ENCODE assay signal across 10 mouse cellular contexts in the genomic region with DNA sequence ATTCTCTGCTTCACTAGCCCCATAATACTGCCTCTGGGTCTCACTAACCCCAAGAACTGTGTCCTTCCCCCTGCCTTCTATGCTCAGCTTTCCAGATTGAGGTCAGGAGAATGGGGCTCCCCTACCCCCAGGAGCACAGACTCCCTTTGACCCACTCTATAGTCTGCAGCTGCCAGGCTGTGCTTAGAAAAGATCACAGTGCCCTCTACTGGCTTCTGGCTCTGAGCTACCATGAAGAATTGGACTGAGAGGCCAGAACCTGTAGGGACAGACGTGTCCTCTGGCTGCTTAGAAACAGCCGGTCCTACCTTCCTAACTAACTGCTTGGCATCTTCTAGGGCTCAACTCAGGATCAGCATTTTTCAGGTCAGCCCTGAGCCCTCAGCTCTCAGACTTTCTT. TPM values are rescaled to one million over a fixed set of nuclear protein-coding genes. Genes with fewer than 3 reads are reported as not detected.
DNase-seq lines count a peak whose midpoint lies in the region; ATAC-seq and TF ChIP-seq lines count a peak whose summit lies in the region.
"Had no signal": no experiment of that assay in that cellular context is flagged by ENCODE, and none has a peak within 500 bp of the region (broad histone marks: within the 10 kb centered on the region; RNA-seq: fewer than 3 reads in every experiment).

No protein-coding gene starts in this region.

- intact Hi-C loops in heart, adult 2 months (cut with DNase I), result loop anchor here (1.0 kb wide), 1 partner anchor 162 kb away; no protein-coding TSS in a partner anchor

- TF ChIP-seq CTCF in heart, adult 2 months (IDR thresholded peaks at IDR 0.05), result peak; percentile 39; the same call in 1 of the 2 replicates
- peak; percentile 65 for TF ChIP-seq CTCF in stomach, postnatal 0 days (IDR thresholded peaks at IDR 0.05; ENCODE audit: low read depth)

- no peaks in the 10 kb centered on the region for H3K79me2 ChIP-seq in heart, adult 2 months (replicated peaks; ENCODE audit: control insufficient read depth, insufficient read depth, low read length)

- ATAC-seq in neural tube, embryonic 14.5 days (ENCODE audit: low read depth), result peak; percentile 73; the same call in 1 of the 2 replicates
- ATAC-seq in hindbrain, embryonic 16.5 days, result peak; percentile 76
- ATAC-seq in stomach, postnatal 0 days (ENCODE audit: low FRiP score, low TSS enrichment), result no peak

- H3K4me2 ChIP-seq in neural tube, embryonic 14.5 days (ENCODE audit: low read depth, low read length), result no peak overlapping the region
- no peak overlapping the region for H3K4me2 ChIP-seq in hindbrain, embryonic 16.5 days (ENCODE audit: low read length)
- H3K4me2 ChIP-seq in stomach, postnatal 0 days (replicated peaks; ENCODE audit: low read depth), result no peak overlapping the region

- no peaks in the 10 kb centered on the region for H3K36me3 ChIP-seq in heart, adult 2 months (ENCODE audit: control insufficient read depth, insufficient read depth, low read length)
- no peaks in the 10 kb centered on the region for H3K36me3 ChIP-seq in neural tube, embryonic 14.5 days (ENCODE audit: control insufficient read depth, insufficient read depth, low read length)
- no peaks in the 10 kb centered on the region for H3K36me3 ChIP-seq in hindbrain, embryonic 16.5 days (ENCODE audit: control insufficient read depth, insufficient read depth, low read length)
- H3K36me3 ChIP-seq in stomach, postnatal 0 days (ENCODE audit: control insufficient read depth, insufficient read depth, low read length), result no peaks in the 10 kb centered on the region

- no peak for DNase-seq in heart, adult 2 months
- no peak for DNase-seq in heart, adult 9 months (ENCODE audit: low spot score in 2 of 2)
- DNase-seq in neural tube, embryonic 10.5 days (ENCODE audit: extremely low spot score, low spot score), result no peak
- no peak for DNase-seq in stomach, postnatal 0 days (ENCODE audit: low spot score)
- DNase-seq in urinary bladder, postnatal 36 days (ENCODE audit: low spot score in 2 of 2), result no peak
- no peak for DNase-seq in ovary, postnatal 10 days (ENCODE audit: low spot score)

- no peak overlapping the region for H3K9ac ChIP-seq in heart, adult 2 months (ENCODE audit: low read depth, low read length)
- no peak overlapping the region for H3K9ac ChIP-seq in neural tube, embryonic 14.5 days (replicated peaks; ENCODE audit: low read depth, low read length)
- H3K9ac ChIP-seq in hindbrain, embryonic 16.5 days (ENCODE audit: low read depth, low read length), result no peak overlapping the region
- H3K9ac ChIP-seq in stomach, postnatal 0 days (ENCODE audit: low read length), result no peak overlapping the region

- H3K27me3 ChIP-seq in heart, adult 2 months (ENCODE audit: control insufficient read depth, insufficient read depth, low read length), result no peaks in the 10 kb centered on the region
- no peaks in the 10 kb centered on the region for H3K27me3 ChIP-seq in neural tube, embryonic 14.5 days (ENCODE audit: control insufficient read depth, insufficient read depth, low read length)
- H3K27me3 ChIP-seq in hindbrain, embryonic 16.5 days (replicated peaks; ENCODE audit: control insufficient read depth, insufficient read depth, low read length), result no peaks in the 10 kb centered on the region
- no peaks in the 10 kb centered on the region for H3K27me3 ChIP-seq in stomach, postnatal 0 days (ENCODE audit: control insufficient read depth, insufficient read depth, low read length)

- no peak for TF ChIP-seq POLR2A in heart, adult 2 months (IDR thresholded peaks at IDR 0.05; ENCODE audit: insufficient read depth, low read depth, low read length)

- H3K4me1 ChIP-seq in heart, adult 2 months (ENCODE audit: control insufficient read depth, insufficient read depth, low read length), result no peaks in the 10 kb centered on the region
- no peaks in the 10 kb centered on the region for H3K4me1 ChIP-seq in neural tube, embryonic 14.5 days (ENCODE audit: control insufficient read depth, insufficient read depth, low read length)
- no peaks in the 10 kb centered on the region for H3K4me1 ChIP-seq in hindbrain, embryonic 16.5 days (ENCODE audit: control insufficient read depth, insufficient read depth, low read depth, low read length)
- H3K4me1 ChIP-seq in stomach, postnatal 0 days (replicated peaks; ENCODE audit: control insufficient read depth, insufficient read depth), result no peaks in the 10 kb centered on the region

- no peak overlapping the region for H3K27ac ChIP-seq in heart, adult 2 months
- no peak overlapping the region for H3K27ac ChIP-seq in neural tube, embryonic 14.5 days (ENCODE audit: low read depth, low read length)
- H3K27ac ChIP-seq in hindbrain, embryonic 16.5 days (ENCODE audit: low read depth, low read length), result no peak overlapping the region
- no peak overlapping the region for H3K27ac ChIP-seq in stomach, postnatal 0 days (replicated peaks)

- TF ChIP-seq EP300 in heart, adult 2 months (IDR thresholded peaks at IDR 0.05; ENCODE audit: insufficient read depth, low read depth, low read length), result no peak
- TF ChIP-seq EP300 in stomach, postnatal 0 days (optimal IDR thresholded peaks at IDR 0.05), result no peak

- H3K9me3 ChIP-seq in neural tube, embryonic 14.5 days (ENCODE audit: control insufficient read depth, low read length), result no peaks in the 10 kb centered on the region
- no peaks in the 10 kb centered on the region for H3K9me3 ChIP-seq in hindbrain, embryonic 16.5 days (ENCODE audit: control insufficient read depth, low read length)
- H3K9me3 ChIP-seq in stomach, postnatal 0 days (ENCODE audit: control insufficient read depth, low read length), result no peaks in the 10 kb centered on the region

- WGBS in heart, adult 2 months, result 36% methylated on average over 2 of the region's 2 CpGs
- 43% methylated on average over 2 of the region's 2 CpGs for WGBS in neural tube, embryonic 14.5 days
- 31% methylated on average over 2 of the region's 2 CpGs for WGBS in hindbrain, embryonic 16.5 days
- 31% methylated on average over 2 of the region's 2 CpGs for WGBS in stomach, postnatal 0 days

- H3K4me3 ChIP-seq in heart, adult 2 months, result no peak overlapping the region
- H3K4me3 ChIP-seq in neural tube, embryonic 14.5 days (ENCODE audit: low read depth, low read length), result no peak overlapping the region
- no peak overlapping the region for H3K4me3 ChIP-seq in hindbrain, embryonic 16.5 days (ENCODE audit: low read length)
- no peak overlapping the region for H3K4me3 ChIP-seq in stomach, postnatal 0 days (ENCODE audit: low read depth, low read length)

RNA-seq across cellular contexts. Expression of a gene that starts 4.6 kb away (rescaled TPM):
- not detected for total RNA-seq in heart, adult 2 months (2021)
- not detected in 2 replicates for polyA plus RNA-seq in heart, adult 2 months (2012; rRNA removed)
- polyA plus RNA-seq in neural tube, embryonic 14.5 days (2014; fragmentation: Nextera tagmentation; extraction: Ambion mirVana), result 6.8 and 10.6 TPM in 2 replicates
- polyA plus RNA-seq in hindbrain, embryonic 16.5 days (2015; fragmentation: Nextera tagmentation; extraction: Ambion mirVana), result 5.6 and 6.0 TPM in 2 replicates
- not detected in 2 replicates for polyA plus RNA-seq in stomach, postnatal 0 days (2015; fragmentation: Nextera tagmentation; extraction: Ambion mirVana)
- total RNA-seq: granulocyte monocyte progenitor cell, adult 5-6 weeks had no signal
- polyA plus RNA-seq: spleen, adult 2 months had no signal

RNA-seq across cellular contexts. Expression of a gene that starts 49.6 kb away (rescaled TPM):
- 100 to 1,000 TPM; 419 to 533 TPM for total RNA-seq in heart, adult 2 months (2021)
- 505 and 541 TPM in 2 replicates for polyA plus RNA-seq in heart, adult 2 months (2012; rRNA removed)
- polyA plus RNA-seq in neural tube, embryonic 14.5 days (2014; fragmentation: Nextera tagmentation; extraction: Ambion mirVana), result 0.90 and 2.3 TPM in 2 replicates
- polyA plus RNA-seq in hindbrain, embryonic 16.5 days (2015; fragmentation: Nextera tagmentation; extraction: Ambion mirVana), result 1.4 and 2.1 TPM in 2 replicates
- 17.4 and 20.2 TPM in 2 replicates for polyA plus RNA-seq in stomach, postnatal 0 days (2015; fragmentation: Nextera tagmentation; extraction: Ambion mirVana)

Comparison
In these comparisons a context has a peak if more than half of its experiments do, and no peak if none do; other contexts are left out.
1. RNA of a gene that starts 49.6 kb away (polyA plus RNA-seq): 505 to 541 TPM in heart, adult 2 months; 17.4 to 20.2 TPM in stomach, postnatal 0 days, 1.4 to 2.1 TPM in hindbrain, embryonic 16.5 days and 0.90 to 2.3 TPM in neural tube, embryonic 14.5 days; every median in the first group is over 10 times any median in the second.